Mouse (Mus musculus) layer of hippocampus, adult 2 months (tissue): ENCODE data around the gene Padi2. TPM values are rescaled to one million over a fixed set of nuclear protein-coding genes. Genes with fewer than 3 reads are reported as not detected.

Source experiments
- DNase-seq, 2 experiments: peaks; one replicate each; pipeline ENCODE4 v3.0.0; 2022; ENCODE audit warnings: low spot score in 2 of 2
- H3K27ac ChIP-seq: fragments of 200-600 bp; 2 replicates; pipeline ENCODE4 v1.8.1; 2022
- H3K4me3 ChIP-seq: fragments of 200-600 bp; 2 replicates; pipeline ENCODE4 v1.8.1; 2022; ENCODE audit warnings: mild to moderate bottlenecking
- CTCF ChIP-seq: fragments of 200-600 bp; conservative IDR thresholded peaks from 2 replicates; pipeline ENCODE4 v1.8.1; 2022; ENCODE audit warnings: antibody characterized with exemption, mild to moderate bottlenecking, moderate library complexity
- total RNA-seq, 2 experiments: library from RNA; stranded (reverse); gene quantifications; 2 replicates each; pipeline ENCODE4 v1.2.3; 2021

Padi2 gene
- total RNA-seq, 2 experiments from 2014 or later, result 20.2 to 26.5 TPM

DNA sequence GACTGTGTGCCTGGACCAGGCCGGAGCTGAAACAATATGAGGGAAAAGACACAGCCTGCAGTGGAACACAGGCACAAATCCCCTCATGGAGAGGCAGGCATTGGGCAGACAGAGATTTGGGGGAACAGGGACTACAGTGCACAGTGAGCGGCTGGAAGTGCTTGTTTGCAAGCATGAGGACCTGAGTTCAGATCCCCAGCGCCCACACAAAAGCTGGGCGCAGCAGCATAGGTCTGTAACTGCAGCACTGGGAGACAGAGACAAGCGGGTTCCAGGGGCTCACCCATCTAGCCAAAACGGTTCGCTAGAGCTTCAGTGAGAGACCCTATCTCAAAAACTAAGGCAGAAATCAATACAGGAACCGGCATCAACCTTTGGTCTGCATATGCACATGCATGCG lies 7.4 kb downstream of the Padi2 start:
- no peak for DNase-seq
- H3K27ac ChIP-seq, result no peak overlapping the region
- TF ChIP-seq CTCF, result no peak
- H3K4me3 ChIP-seq, result no peak overlapping the region

DNA sequence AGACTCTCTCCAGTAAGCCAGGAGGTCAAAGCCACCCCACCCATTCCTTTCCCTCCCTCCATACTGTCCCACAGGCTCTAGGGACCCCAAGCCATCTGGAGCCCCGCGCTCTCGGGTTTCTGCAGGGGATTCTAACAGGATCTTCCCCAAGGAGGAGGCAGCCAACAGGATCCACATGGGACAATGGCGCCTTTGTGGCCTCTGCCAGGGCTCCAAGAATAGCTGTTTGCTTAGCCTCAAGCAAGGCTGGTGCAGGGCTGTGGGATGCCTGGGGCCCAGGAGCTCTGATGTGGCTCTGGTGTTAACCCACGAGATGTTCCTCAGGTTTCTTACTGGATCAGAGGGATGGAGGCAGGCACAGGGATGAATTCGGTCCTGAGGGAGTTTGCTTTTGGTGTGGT lies 8.6 kb downstream of the Padi2 start:
- H3K4me3 ChIP-seq, result no peak overlapping the region
- no peak for TF ChIP-seq CTCF
- peak overlapping the region; percentile 86 for H3K27ac ChIP-seq
- peak in 1 of 2 experiments; percentile 65 for DNase-seq

DNA sequence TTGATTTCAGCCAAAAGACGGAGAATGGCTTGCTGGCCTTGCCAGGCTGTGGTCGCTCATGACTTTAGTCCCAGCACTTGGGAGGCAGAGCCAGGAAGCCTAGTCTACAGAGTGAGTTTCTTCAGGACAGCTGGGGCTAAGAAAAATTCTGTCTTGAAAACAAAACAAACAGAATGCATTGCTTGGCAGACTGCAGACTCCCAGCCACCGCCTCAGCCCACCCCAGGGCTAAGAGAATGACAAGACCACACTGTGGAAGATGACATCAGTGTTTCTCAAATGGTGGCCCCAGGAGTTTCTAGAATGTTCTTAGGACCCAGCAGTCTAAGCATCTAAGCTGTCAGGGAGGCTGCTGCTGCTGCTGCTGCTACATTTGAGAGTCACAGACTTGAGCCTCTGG lies 9.1 kb downstream of the Padi2 start:
- TF ChIP-seq CTCF, result no peak
- Histone ChIP-seq H3K27ac (peak overlapping the region; percentile 86), H3K4me3 (no peak overlapping the region)
- no peak for DNase-seq

GRCm38 (mm10) chr4:140916296-140916695 lies 10.2 kb downstream of the Padi2 start:
- H3K4me3 ChIP-seq, result no peak overlapping the region
- TF ChIP-seq CTCF, result no peak
- DNase-seq, result no peak

DNA sequence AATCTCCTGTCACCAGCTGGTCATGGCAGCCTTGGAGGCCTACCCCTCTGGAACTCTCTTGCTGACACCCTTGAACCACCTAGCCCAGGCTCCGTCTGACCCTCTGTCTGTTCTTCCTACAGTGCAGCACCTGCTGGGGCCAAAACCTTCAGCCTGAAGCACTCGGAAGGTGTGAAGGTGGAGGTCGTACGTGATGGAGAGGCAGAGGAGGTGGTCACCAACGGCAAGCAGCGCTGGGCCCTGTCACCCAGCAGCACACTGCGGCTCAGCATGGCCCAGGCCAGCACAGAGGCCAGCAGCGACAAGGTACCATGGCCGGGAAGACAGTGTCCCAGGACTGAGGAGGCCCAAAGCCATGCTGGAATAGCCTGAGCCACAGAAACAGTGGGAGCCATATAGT lies 11.3 kb downstream of the Padi2 start:
- no peak for TF ChIP-seq CTCF
- no peak for DNase-seq
- Histone ChIP-seq H3K27ac (no peak overlapping the region), H3K4me3 (no peak overlapping the region)

More at GRCm38 (mm10) chr4:140916296-140916695, 10.2 kb downstream of the Padi2 start:
- H3K27ac ChIP-seq, result peak overlapping the region; percentile 86; the same call in 1 of the 2 replicates

- no peak overlapping the region for H3K27ac ChIP-seq
- TF ChIP-seq CTCF, result no peak
- DNase-seq, result no peak
These were observed 14.1 kb downstream of the Padi2 start for GRCm38 (mm10) chr4:140919974-140920836.

DNA sequence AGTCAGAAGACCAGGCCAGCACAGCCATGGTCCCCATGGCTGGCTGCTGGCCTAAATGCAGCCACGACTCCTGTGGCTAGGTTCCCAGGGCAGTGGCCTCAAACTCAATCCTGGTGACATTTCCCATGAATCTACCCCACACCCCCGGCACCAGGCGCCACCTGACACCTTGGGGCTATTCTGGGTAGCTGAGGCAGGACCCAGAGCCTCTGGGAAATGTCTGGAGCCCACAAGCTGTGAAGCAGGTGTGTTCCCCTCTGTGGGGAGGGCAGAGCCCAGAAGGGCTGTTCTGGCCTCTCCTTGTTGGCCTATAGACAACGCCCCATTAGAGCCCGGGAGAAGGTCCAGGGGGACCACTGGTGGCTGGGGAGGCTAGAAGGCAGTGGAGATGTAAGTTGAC lies 16.4 kb downstream of the Padi2 start:
- Histone ChIP-seq H3K4me3 (no peak overlapping the region), H3K27ac (no peak overlapping the region)
- no peak for DNase-seq
- TF ChIP-seq CTCF, result no peak

More at GRCm38 (mm10) chr4:140919974-140920836, 14.1 kb downstream of the Padi2 start:
- no peak overlapping the region for H3K4me3 ChIP-seq

GRCm38 (mm10) chr4:140925648-140926047 lies 19.5 kb downstream of the Padi2 start:
- DNase-seq, result no peak

DNA sequence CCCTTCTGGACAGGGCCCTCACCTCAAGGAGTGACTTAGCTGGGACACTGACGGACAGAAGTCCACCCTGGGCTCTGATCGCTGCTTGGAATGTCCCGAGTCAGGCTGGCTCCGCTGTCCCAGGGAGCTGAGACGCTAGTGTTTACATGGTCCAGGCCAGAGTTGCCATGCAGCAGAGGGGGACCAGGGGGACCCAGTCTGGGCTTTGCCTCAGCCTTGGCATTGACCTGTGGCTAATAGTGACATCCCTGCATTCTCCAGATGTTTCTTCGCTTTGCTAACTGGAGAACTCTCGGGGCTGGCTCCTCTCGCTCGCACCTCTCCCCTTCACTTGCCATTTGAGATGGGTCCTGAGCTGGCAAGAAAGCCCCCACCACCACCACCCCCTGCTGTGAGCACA lies 22.2 kb downstream of the Padi2 start:
- no peak overlapping the region for H3K4me3 ChIP-seq
- TF ChIP-seq CTCF, result no peak
- DNase-seq, result no peak
- H3K27ac ChIP-seq, result peak overlapping the region; percentile 92

More at GRCm38 (mm10) chr4:140925648-140926047, 19.5 kb downstream of the Padi2 start:
- H3K4me3 ChIP-seq, result no peak overlapping the region
- H3K27ac ChIP-seq, result no peak overlapping the region
- TF ChIP-seq CTCF, result no peak

GRCm38 (mm10) chr4:140929745-140930144 lies 23.6 kb downstream of the Padi2 start:
- Histone ChIP-seq H3K27ac (peak overlapping the region; percentile 92), H3K4me3 (no peak overlapping the region)
- no peak for TF ChIP-seq CTCF
- peak; percentile 57 to 82 for DNase-seq

GRCm38 (mm10) chr4:140930900-140931470 lies 24.8 kb downstream of the Padi2 start:
- Histone ChIP-seq H3K4me3 (no peak overlapping the region), H3K27ac (peak overlapping the region; percentile 92)
- TF ChIP-seq CTCF, result no peak
- DNase-seq, result no peak

GRCm38 (mm10) chr4:140935643-140936042 lies 29.5 kb downstream of the Padi2 start:
- DNase-seq, result no peak
- no peak for TF ChIP-seq CTCF
- Histone ChIP-seq H3K27ac (no peak overlapping the region), H3K4me3 (no peak overlapping the region)

DNA sequence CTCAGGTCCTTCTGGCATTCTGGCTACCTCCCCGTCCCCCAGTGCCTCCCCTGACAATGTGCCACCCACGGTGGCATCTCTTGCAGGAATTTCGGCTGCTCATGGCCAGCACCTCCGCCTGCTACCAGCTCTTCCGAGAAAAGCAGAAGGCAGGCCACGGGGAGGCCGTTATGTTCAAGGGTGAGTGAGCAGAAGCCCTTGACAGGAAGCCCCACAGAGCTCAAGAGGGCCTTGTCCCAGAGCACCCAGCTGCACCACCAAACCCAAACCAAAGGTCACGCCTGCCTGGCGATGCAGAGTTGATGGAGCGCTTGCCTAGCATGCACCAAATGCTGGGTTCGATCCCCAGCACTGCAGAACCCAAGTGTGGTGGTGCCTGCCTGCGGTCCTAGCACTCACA lies 38.2 kb downstream of the Padi2 start:
- TF ChIP-seq CTCF, result no peak
- Histone ChIP-seq H3K27ac (peak overlapping the region; percentile 55), H3K4me3 (no peak overlapping the region)
- DNase-seq, result no peak
